Mouse (Mus musculus) layer of hippocampus, postnatal 25 days (tissue): ENCODE results near the gene Ptpn22. TPM values are rescaled to one million over a fixed set of nuclear protein-coding genes. Genes with fewer than 3 reads are reported as not detected.

ENCODE experiments used
- DNase-seq, 2 experiments: peaks; one replicate each; pipeline ENCODE4 v3.0.0; 2022; ENCODE audit warnings: mixed read lengths in 2 of 2, low spot score in 1 of 2; ENCODE audit errors: extremely low spot score in 1 of 2
- total RNA-seq, 2 experiments: library from RNA; stranded (reverse); gene quantifications; 2 replicates each; pipeline ENCODE4 v1.2.3; 2021

Ptpn22 gene
- total RNA-seq, 2 experiments from 2014 or later: 0.91 to 0.96 TPM

DNA sequence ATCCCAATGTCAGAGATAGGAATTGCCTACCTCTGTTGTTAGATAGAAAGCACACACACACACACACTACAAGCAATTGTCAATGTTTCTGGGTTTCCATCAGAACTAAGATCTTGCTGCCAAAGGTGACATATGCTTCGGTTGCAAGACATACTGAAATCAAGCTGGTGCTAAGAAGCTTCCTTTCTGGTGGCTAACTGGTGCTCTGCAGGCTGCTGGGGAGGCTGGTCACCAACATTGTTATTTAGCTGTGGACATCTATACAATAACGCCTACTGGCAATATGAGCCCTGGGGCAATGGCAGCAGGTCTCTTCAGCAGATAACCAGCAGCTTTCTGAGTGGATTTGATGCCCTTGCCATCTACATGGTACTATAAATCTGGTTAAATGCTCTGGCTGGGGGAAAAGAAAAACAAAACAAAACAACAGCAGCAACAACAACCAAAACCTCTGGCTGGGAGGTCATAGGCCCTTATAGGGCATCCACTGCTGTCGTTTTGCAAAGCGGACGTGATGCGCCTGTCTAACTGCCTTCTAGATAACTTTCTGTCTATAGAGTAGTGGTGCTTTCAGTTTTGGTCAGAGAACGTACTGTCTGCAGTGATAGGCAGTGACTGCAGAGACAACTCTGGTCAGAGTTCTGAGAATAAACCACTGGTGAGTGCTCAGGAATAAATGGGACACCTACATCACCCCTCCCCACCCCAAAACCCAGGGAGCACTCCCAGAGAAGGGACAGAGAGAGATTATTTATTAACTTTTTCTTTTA is 2.4 kb upstream of the Ptpn22 start:
- DNase-seq: no peak

DNA sequence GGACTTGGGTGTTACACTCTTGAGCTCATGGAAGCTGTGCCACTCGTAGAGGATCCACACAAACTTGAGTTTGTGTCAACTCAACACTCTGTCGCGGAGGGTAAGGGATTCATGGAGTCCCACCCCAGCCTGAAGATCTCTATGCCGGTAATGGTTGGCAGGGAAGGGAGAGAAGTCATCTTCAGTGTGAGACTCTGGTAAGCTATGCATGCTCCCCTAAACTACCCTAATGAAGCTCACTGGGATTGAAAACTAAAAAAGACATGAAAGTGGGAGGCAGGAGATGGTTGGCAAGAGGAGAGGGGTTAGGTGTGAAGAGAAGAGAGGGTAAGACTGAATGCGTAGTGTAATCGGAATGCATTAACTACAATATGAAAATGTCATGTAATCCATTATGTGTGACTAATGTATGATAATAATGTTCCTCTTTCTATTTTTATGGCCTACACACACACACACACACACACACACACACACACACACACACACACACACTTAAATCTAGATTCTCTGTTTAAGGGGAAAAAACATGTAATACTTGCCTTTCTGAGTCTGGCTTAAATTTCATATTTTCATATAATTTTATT is 1.5 kb upstream of the Ptpn22 start:
- no peak for DNase-seq

DNA sequence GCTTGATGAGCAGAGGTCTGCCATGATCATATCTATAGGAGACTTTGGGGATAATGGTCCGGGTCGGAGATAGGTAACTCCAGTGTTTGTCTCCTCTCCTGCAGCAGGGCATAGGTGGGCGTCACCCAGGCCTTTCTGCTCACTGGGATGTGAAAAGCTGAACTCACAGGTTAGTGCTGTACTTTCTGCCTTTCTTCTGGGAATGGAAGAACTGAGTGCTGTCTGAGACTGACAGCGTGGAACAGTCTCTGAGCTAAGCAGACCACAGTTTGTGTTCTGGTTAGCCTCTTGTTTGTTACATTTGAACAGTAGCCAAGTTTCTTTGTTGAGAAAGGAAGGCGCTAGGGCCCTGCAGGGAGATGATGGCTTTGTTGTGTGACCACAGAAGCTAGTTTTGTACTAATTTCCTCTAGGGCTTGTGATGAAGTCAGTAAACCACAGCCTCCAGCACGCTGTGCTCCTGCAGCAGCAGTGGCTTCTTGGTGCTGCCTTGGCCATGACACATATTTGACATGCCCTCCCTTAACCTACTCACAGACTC is 326 bp downstream of the Ptpn22 start:
- DNase-seq: no peak

GRCm38 (mm10) chr3:103862721-103863220 is 3.2 kb downstream of the Ptpn22 start:
- no peak for DNase-seq

DNA sequence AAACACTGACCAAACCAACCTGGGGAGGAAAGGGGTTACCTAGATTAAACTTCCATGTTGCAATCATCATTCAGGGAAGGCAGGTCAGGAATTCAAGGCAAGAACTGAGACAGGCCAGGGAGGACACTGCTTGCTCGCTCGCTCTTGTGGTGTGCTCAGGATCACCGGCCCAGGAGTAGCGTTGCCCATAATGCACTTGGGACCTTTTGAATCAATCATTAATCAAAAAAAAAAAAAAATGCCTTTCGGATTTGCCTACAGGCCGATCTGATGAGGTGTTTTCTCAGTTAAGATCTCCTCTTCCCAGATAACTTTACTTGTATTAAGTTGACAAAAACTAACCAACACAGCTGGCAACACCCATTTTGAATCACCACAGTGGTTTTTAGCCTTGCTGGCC is 4.6 kb downstream of the Ptpn22 start:
- no peak for DNase-seq

DNA sequence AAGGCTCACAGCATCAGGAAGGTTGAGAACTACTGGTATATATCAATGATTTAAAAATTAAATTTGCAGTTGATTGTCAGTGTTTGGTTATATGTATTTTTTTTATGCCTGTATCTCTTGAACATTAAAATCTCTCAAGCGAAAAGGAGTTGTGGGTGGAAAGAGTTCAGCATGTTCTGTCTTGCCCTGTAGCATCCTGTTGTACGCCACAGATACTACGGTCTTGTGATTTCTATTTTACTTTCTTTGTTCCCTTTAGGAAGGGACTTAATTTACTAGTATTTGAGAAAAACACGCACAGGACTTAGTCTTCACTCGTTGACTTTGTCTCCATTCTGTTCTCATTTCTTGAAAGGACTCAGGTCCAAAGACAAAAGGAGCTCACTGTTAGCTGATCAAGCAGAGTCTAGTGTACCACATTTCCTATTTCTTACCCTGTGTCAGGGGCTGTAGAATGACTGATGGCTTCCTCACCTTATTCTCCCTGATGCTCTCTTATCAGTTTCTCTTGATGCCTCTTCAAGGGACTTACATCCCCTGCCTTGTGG is 7.9 kb downstream of the Ptpn22 start:
- DNase-seq: no peak

DNA sequence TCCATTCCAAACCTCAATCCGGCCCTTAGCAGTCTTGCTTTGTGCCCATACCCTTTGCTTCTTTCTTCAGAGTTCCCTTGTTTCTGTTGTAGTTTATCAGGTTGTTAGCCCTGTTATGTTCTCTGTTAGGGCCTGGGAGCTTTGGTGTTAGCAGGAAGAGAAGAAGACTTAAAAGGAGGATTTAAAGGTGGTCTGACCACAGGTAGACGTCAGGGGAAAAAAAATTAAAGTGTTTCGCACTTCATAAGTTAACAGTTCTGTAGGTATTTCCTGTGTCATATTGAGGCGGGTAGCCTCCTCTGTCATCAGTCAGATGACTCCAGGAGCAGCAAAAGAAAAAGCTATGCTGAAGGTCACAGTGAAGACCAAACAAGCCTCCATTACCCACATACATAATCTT is 8.4 kb downstream of the Ptpn22 start:
- no peak for DNase-seq

DNA sequence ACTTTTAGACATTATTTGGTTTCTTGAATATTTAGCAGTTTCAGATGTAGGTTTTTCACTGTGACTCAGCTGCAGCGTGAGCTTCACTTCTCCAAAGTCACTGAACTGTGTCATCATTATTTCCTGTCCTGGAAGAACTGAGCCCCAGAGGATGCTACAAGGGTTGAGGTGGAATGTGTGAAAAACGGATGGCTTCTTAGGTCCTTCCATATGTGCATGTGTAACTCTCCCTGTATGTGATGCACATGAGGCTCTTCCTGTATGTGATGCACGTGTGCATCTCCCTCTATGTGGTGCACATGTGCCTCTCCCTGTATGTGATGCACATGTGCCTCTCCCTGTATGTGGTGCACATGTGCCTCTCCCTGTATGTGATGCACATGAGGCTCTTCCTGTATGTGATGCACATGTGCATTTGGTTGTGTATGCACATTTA is 13.1 kb downstream of the Ptpn22 start:
- no peak for DNase-seq

- no peak for DNase-seq
Observed at GRCm38 (mm10) chr3:103874329-103874728, 14.7 kb downstream of the Ptpn22 start.

GRCm38 (mm10) chr3:103885946-103886345 is 26.4 kb downstream of the Ptpn22 start:
- DNase-seq: no peak

- peak in 1 of 2 experiments; percentile 58 for DNase-seq
Observed at GRCm38 (mm10) chr3:103887581-103887980, 28.0 kb downstream of the Ptpn22 start.

GRCm38 (mm10) chr3:103893374-103893773 is 33.8 kb downstream of the Ptpn22 start:
- no peak for DNase-seq

GRCm38 (mm10) chr3:103904705-103905104 is 45.1 kb downstream of the Ptpn22 start:
- DNase-seq: no peak

- no peak for DNase-seq
Observed at GRCm38 (mm10) chr3:103907335-103908030, 47.9 kb downstream of the Ptpn22 start.

- DNase-seq: no peak
Observed at GRCm38 (mm10) chr3:103908781-103909180, 49.2 kb downstream of the Ptpn22 start.

GRCm38 (mm10) chr3:103913451-103913961 is 53.9 kb downstream of the Ptpn22 start:
- no peak for DNase-seq

GRCm38 (mm10) chr3:103914010-103914669 is 54.5 kb downstream of the Ptpn22 start, which contains the start of gene Rsbn1:
Gene Rsbn1 (plus strand): TSS chr3:103914120.
- peak; percentile 81 to 92 for DNase-seq

GRCm38 (mm10) chr3:103914732-103915508 is 55.3 kb downstream of the Ptpn22 start:
- peak; percentile 12 to 36 for DNase-seq

DNA sequence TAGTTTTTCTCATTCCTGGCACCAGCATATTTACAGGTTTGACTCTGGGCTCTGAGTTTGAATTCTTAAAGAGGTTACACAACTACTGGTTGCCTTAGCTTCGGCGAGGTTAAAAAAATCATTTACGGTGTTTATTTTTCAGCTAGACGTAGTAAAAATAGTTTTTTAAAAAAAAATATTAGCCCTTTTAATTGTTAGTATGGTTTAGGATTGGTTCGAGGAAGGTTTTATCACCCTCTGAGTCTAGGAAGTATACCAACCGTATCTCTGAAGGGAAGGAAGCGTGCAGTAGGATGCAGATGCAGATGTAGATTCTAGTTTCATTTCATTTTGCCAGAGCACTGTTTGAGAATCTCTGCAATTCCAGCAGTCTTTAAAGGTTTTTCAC is 55.9 kb downstream of the Ptpn22 start:
- DNase-seq: no peak
